Mouse (Mus musculus): Measurements from ENCODE around the gene Olfr617. TPM values are rescaled to one million over a fixed set of nuclear protein-coding genes. Genes with fewer than 3 reads are reported as not detected.

Gene Olfr617
- not detected in 2 replicates for polyA plus RNA-seq (2015; fragmentation: Nextera tagmentation; extraction: Ambion mirVana)

GRCm38 (mm10) chr7:103572761-103573160, at the start of gene Olfr617:
Gene Olfr617, plus strand, starts transcription at chr7:103573061.

GRCm38 (mm10) chr7:103542617-103543016, 30.2 kb upstream of the Olfr617 start, which contains the start of gene Olfr612:
Gene Olfr612, minus strand, starts transcription at chr7:103542717.

GRCm38 (mm10) chr7:103547774-103548173, 25.1 kb upstream of the Olfr617 start, which contains the start of gene Olfr613:
Gene Olfr613, plus strand, starts transcription at chr7:103548074.

GRCm38 (mm10) chr7:103555779-103556178, 17.1 kb upstream of the Olfr617 start, which contains the start of gene Olfr615:
Gene Olfr615, plus strand, starts transcription at chr7:103556079.

GRCm38 (mm10) chr7:103569043-103569442, 3.8 kb upstream of the Olfr617 start, which contains the start of gene Olfr616:
Gene Olfr616, minus strand, starts transcription at chr7:103569143.

GRCm38 (mm10) chr7:103589803-103590202, 16.9 kb downstream of the Olfr617 start, which contains the start of gene Olfr618:
Gene Olfr618, plus strand, starts transcription at chr7:103590103.

GRCm38 (mm10) chr7:103600275-103600674, 27.4 kb downstream of the Olfr617 start, which contains the start of gene Olfr619:
Gene Olfr619, plus strand, starts transcription at chr7:103600575.

GRCm38 (mm10) chr7:103612434-103612833, 39.6 kb downstream of the Olfr617 start, which contains the start of gene Olfr620:
Gene Olfr620, minus strand, starts transcription at chr7:103612534.

Other genes starting within 250 kb of the Olfr617 start
- gene Olfr598, start 249.5 kb upstream of the Olfr617 start, polyA plus RNA-seq (2015; fragmentation: Nextera tagmentation; extraction: Ambion mirVana): not detected in 2 replicates
- gene Olfr599, start 237.1 kb upstream of the Olfr617 start, polyA plus RNA-seq (2015; fragmentation: Nextera tagmentation; extraction: Ambion mirVana): not detected in 2 replicates
- not detected in 2 replicates for gene Olfr600, start 223.4 kb upstream of the Olfr617 start, polyA plus RNA-seq (2015; fragmentation: Nextera tagmentation; extraction: Ambion mirVana)
- gene Olfr601, start 210.4 kb upstream of the Olfr617 start, polyA plus RNA-seq (2015; fragmentation: Nextera tagmentation; extraction: Ambion mirVana): not detected in 2 replicates
- not detected in 2 replicates for gene Olfr603, start 186.9 kb upstream of the Olfr617 start, polyA plus RNA-seq (2015; fragmentation: Nextera tagmentation; extraction: Ambion mirVana)
- gene Usp17lc, start 158.0 kb upstream of the Olfr617 start, polyA plus RNA-seq (2015; fragmentation: Nextera tagmentation; extraction: Ambion mirVana): not detected in 2 replicates
- gene Olfr605, start 127.6 kb upstream of the Olfr617 start, polyA plus RNA-seq (2015; fragmentation: Nextera tagmentation; extraction: Ambion mirVana): not detected in 2 replicates
- not detected in 2 replicates for gene Olfr606, start 124.0 kb upstream of the Olfr617 start, polyA plus RNA-seq (2015; fragmentation: Nextera tagmentation; extraction: Ambion mirVana)
- gene Olfr607, start 108.9 kb upstream of the Olfr617 start, polyA plus RNA-seq (2015; fragmentation: Nextera tagmentation; extraction: Ambion mirVana): not detected in 2 replicates
- gene Olfr608, start 103.2 kb upstream of the Olfr617 start, polyA plus RNA-seq (2015; fragmentation: Nextera tagmentation; extraction: Ambion mirVana): not detected in 2 replicates
- not detected in 2 replicates for gene Olfr609, start 75.0 kb upstream of the Olfr617 start, polyA plus RNA-seq (2015; fragmentation: Nextera tagmentation; extraction: Ambion mirVana)
- not detected in 2 replicates for gene Olfr610, start 60.9 kb upstream of the Olfr617 start, polyA plus RNA-seq (2015; fragmentation: Nextera tagmentation; extraction: Ambion mirVana)
- not detected in 2 replicates for gene Olfr611, start 52.2 kb upstream of the Olfr617 start, polyA plus RNA-seq (2015; fragmentation: Nextera tagmentation; extraction: Ambion mirVana)
- not detected in 2 replicates for gene Olfr612, start 30.3 kb upstream of the Olfr617 start, polyA plus RNA-seq (2015; fragmentation: Nextera tagmentation; extraction: Ambion mirVana)
- gene Olfr613, start 25.0 kb upstream of the Olfr617 start, polyA plus RNA-seq (2015; fragmentation: Nextera tagmentation; extraction: Ambion mirVana): not detected in 2 replicates
- not detected in 2 replicates for gene Olfr615, start 17.0 kb upstream of the Olfr617 start, polyA plus RNA-seq (2015; fragmentation: Nextera tagmentation; extraction: Ambion mirVana)
- not detected in 2 replicates for gene Olfr616, start 3.9 kb upstream of the Olfr617 start, polyA plus RNA-seq (2015; fragmentation: Nextera tagmentation; extraction: Ambion mirVana)
- not detected in 2 replicates for gene Olfr618, start 17.0 kb downstream of the Olfr617 start, polyA plus RNA-seq (2015; fragmentation: Nextera tagmentation; extraction: Ambion mirVana)
- not detected in 2 replicates for gene Olfr619, start 27.5 kb downstream of the Olfr617 start, polyA plus RNA-seq (2015; fragmentation: Nextera tagmentation; extraction: Ambion mirVana)
- not detected in 2 replicates for gene Olfr620, start 39.5 kb downstream of the Olfr617 start, polyA plus RNA-seq (2015; fragmentation: Nextera tagmentation; extraction: Ambion mirVana)
- not detected in 2 replicates for gene Olfr622, start 69.6 kb downstream of the Olfr617 start, polyA plus RNA-seq (2015; fragmentation: Nextera tagmentation; extraction: Ambion mirVana)
- not detected in 2 replicates for gene Olfr623, start 90.6 kb downstream of the Olfr617 start, polyA plus RNA-seq (2015; fragmentation: Nextera tagmentation; extraction: Ambion mirVana)
- gene Olfr624, start 98.1 kb downstream of the Olfr617 start, polyA plus RNA-seq (2015; fragmentation: Nextera tagmentation; extraction: Ambion mirVana): 0.02 and 0.08 TPM in 2 replicates
- not detected in 2 replicates for gene Olfr625-ps1, start 109.7 kb downstream of the Olfr617 start, polyA plus RNA-seq (2015; fragmentation: Nextera tagmentation; extraction: Ambion mirVana)
- not detected in 2 replicates for gene Olfr243, start 141.6 kb downstream of the Olfr617 start, polyA plus RNA-seq (2015; fragmentation: Nextera tagmentation; extraction: Ambion mirVana)
- not detected in 2 replicates for gene Olfr628, start 157.3 kb downstream of the Olfr617 start, polyA plus RNA-seq (2015; fragmentation: Nextera tagmentation; extraction: Ambion mirVana)
- gene Olfr629, start 171.9 kb downstream of the Olfr617 start, polyA plus RNA-seq (2015; fragmentation: Nextera tagmentation; extraction: Ambion mirVana): 0.14 and 0.19 TPM in 2 replicates
- not detected in 2 replicates for gene Olfr630, start 184.3 kb downstream of the Olfr617 start, polyA plus RNA-seq (2015; fragmentation: Nextera tagmentation; extraction: Ambion mirVana)
- gene Olfr69, start 198.5 kb downstream of the Olfr617 start, polyA plus RNA-seq (2015; fragmentation: Nextera tagmentation; extraction: Ambion mirVana): 0.05 TPM in 1 of 2 replicates, not detected in the other
- gene Olfr68, start 206.6 kb downstream of the Olfr617 start, polyA plus RNA-seq (2015; fragmentation: Nextera tagmentation; extraction: Ambion mirVana): 0.02 TPM in 1 of 2 replicates, not detected in the other
- gene Olfr67, start 218.8 kb downstream of the Olfr617 start, polyA plus RNA-seq (2015; fragmentation: Nextera tagmentation; extraction: Ambion mirVana): not detected in 2 replicates
- gene Hbb-bt, start 240.9 kb downstream of the Olfr617 start, polyA plus RNA-seq (2015; fragmentation: Nextera tagmentation; extraction: Ambion mirVana): 27,857 and 31,285 TPM in 2 replicates

All from spleen, postnatal 0 days (tissue).